Mouse (Mus musculus): ENCODE results near the gene Lama5.
A peak's percentile ranks its signal among the peaks of the same experiment; 100 is the strongest.
"Not testable (repeated sequence)": the region's sequence is repeated elsewhere in the genome, so short reads cannot be mapped to it uniquely, and the experiment has no call there.

The Lama5 gene

GRCm38 (mm10) chr2:180225762-180226378, at the start of gene Lama5:
TSS of gene Lama5 (minus strand) at chr2:180225859.
- DNase-seq (ENCODE audit: low read depth), result peak; percentile 17

GRCm38 (mm10) chr2:180274523-180274922, 48.9 kb upstream of the Lama5 start:
- no peak for DNase-seq (ENCODE audit: low read depth)

- DNase-seq (ENCODE audit: low read depth), result peak; percentile 97
Observed at GRCm38 (mm10) chr2:180273394-180274244, 48.0 kb upstream of the Lama5 start, which contains the start of gene Cables2. TSS of gene Cables2 (minus strand) at chr2:180273496.

GRCm38 (mm10) chr2:180272884-180273321, 47.2 kb upstream of the Lama5 start:
- DNase-seq (ENCODE audit: low read depth), result no peak

GRCm38 (mm10) chr2:180271804-180272395, 46.2 kb upstream of the Lama5 start:
- no peak for DNase-seq (ENCODE audit: low read depth)

GRCm38 (mm10) chr2:180270537-180271255, 45.0 kb upstream of the Lama5 start:
- DNase-seq (ENCODE audit: low read depth), result no peak

GRCm38 (mm10) chr2:180269329-180269728, 43.7 kb upstream of the Lama5 start:
- no peak for DNase-seq (ENCODE audit: low read depth)

GRCm38 (mm10) chr2:180267955-180268354, 42.3 kb upstream of the Lama5 start:
- DNase-seq (ENCODE audit: low read depth), result no peak

GRCm38 (mm10) chr2:180262891-180263290, 37.2 kb upstream of the Lama5 start:
- DNase-seq (ENCODE audit: low read depth), result no peak

GRCm38 (mm10) chr2:180262441-180262840, 36.8 kb upstream of the Lama5 start:
- DNase-seq (ENCODE audit: low read depth), result no peak

GRCm38 (mm10) chr2:180261901-180262300, 36.2 kb upstream of the Lama5 start:
- DNase-seq (ENCODE audit: low read depth), result no peak

- no peak for DNase-seq (ENCODE audit: low read depth)
Observed at GRCm38 (mm10) chr2:180260610-180261480, 35.2 kb upstream of the Lama5 start.

GRCm38 (mm10) chr2:180259826-180260609, 34.4 kb upstream of the Lama5 start:
- DNase-seq (ENCODE audit: low read depth), result not testable (repeated sequence)

GRCm38 (mm10) chr2:180258951-180259484, 33.4 kb upstream of the Lama5 start:
- DNase-seq (ENCODE audit: low read depth), result not testable (repeated sequence)

- no peak for DNase-seq (ENCODE audit: low read depth)
Observed at GRCm38 (mm10) chr2:180257963-180258865, 32.6 kb upstream of the Lama5 start.

GRCm38 (mm10) chr2:180257001-180257521, 31.4 kb upstream of the Lama5 start, which contains the start of gene Rps21:
TSS of gene Rps21 (plus strand) at chr2:180257377.
- DNase-seq (ENCODE audit: low read depth), result peak; percentile 99

- no peak for DNase-seq (ENCODE audit: low read depth)
Observed at GRCm38 (mm10) chr2:180256296-180257000, 30.8 kb upstream of the Lama5 start.

GRCm38 (mm10) chr2:180255701-180256100, 30.0 kb upstream of the Lama5 start:
- peak; percentile 49 for DNase-seq (ENCODE audit: low read depth)
